Mouse (Mus musculus): ENCODE measurements at regions not wholly inside any gene's neighbourhood (a gene's known extent, or its start where the extent isn't known, plus 50 kb on each side); places are given as distances from the start of the nearest gene placed in this dataset.

GRCm38 (mm10) chr19:59395739-59396138 is 50.2 kb upstream of the Pdzd8 start:
- in situ Hi-C loops (cut with MseI, MboI), result no loop called here

GRCm38 (mm10) chr19:59396506-59396905 is 50.9 kb upstream of the Pdzd8 start:
- in situ Hi-C loops (cut with MseI, MboI), result no loop called here

- in situ Hi-C loops (cut with MseI, MboI), result loop anchor here in 1 of 2 experiments (25.0 kb wide), 1 partner anchor 912 kb away; no protein-coding TSS in a partner anchor
Observed at GRCm38 (mm10) chr19:59399849-59400585, 54.4 kb upstream of the Pdzd8 start.

GRCm38 (mm10) chr19:59401304-59401703 is 55.7 kb upstream of the Pdzd8 start:
- in situ Hi-C loops (cut with MseI, MboI), result loop anchor here in 1 of 2 experiments (25.0 kb wide), 1 partner anchor 911 kb away; no protein-coding TSS in a partner anchor

GRCm38 (mm10) chr19:59402097-59402496 is 56.1 kb upstream of the Emx2 start:
- in situ Hi-C loops (cut with MseI, MboI), result loop anchor here in 1 of 2 experiments (25.0 kb wide), 1 partner anchor 910 kb away; no protein-coding TSS in a partner anchor

GRCm38 (mm10) chr19:59404082-59404481 is 54.1 kb upstream of the Emx2 start:
- in situ Hi-C loops (cut with MseI, MboI), result loop anchor here in 1 of 2 experiments (25.0 kb wide), 1 partner anchor 908 kb away; no protein-coding TSS in a partner anchor

GRCm38 (mm10) chr19:59404766-59405165 is 53.4 kb upstream of the Emx2 start:
- in situ Hi-C loops (cut with MseI, MboI), result loop anchor here in 1 of 2 experiments (25.0 kb wide), 1 partner anchor 908 kb away; no protein-coding TSS in a partner anchor

- in situ Hi-C loops (cut with MseI, MboI), result loop anchor here in 1 of 2 experiments (25.0 kb wide), 1 partner anchor 907 kb away; no protein-coding TSS in a partner anchor
Observed at GRCm38 (mm10) chr19:59405616-59406015, 52.6 kb upstream of the Emx2 start.

- in situ Hi-C loops (cut with MseI, MboI), result loop anchor here in 1 of 2 experiments (25.0 kb wide), 1 partner anchor 904 kb away; no protein-coding TSS in a partner anchor
Observed at GRCm38 (mm10) chr19:59408094-59408493, 50.1 kb upstream of the Emx2 start.

All from mouse trophoblast stem cell (cell line).